Mouse (Mus musculus): Measurements from ENCODE around the gene Inpp4b. TPM values are rescaled to one million over a fixed set of nuclear protein-coding genes. Genes with fewer than 3 reads are reported as not detected.
"Not testable (repeated sequence)": the region's sequence is repeated elsewhere in the genome, so short reads cannot be mapped to it uniquely, and the experiment has no call there.

The Inpp4b gene
- polyA plus RNA-seq, 1 experiment: 0.41 TPM

DNA sequence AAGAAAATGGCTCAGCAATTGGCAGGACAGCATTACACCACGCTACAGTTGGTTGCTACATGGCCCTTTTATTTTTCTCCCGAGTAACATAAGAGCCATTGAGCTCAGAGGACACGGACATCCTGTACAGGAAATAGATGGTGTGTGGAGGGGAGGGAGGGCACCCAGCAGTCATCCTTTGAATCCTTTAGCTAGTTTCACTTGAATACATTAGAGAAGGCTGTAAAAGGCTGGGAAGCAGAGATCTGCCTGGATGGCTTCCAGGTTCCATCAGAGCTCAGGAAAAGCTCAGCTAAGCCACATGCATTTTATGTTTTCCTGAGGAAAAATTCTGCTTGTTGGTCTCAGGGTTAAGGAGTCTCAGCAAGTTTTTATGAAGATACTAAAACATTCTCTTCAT is 685.0 kb downstream of the Inpp4b start:
- Histone ChIP-seq H3K4me3 (ENCODE audit: low read depth, low read length) (no peak overlapping the region), H3K27me3 (ENCODE audit: control insufficient read depth, insufficient read depth, low read length) (no peaks in the 10 kb centered on the region), H3K4me1 (ENCODE audit: control insufficient read depth, insufficient read depth, insufficient read length, low read length) (no peaks in the 10 kb centered on the region), H3K27ac (ENCODE audit: insufficient read depth, low read depth, low read length) (no peak overlapping the region), H3K36me3 (ENCODE audit: control insufficient read depth, insufficient read depth, low read length) (no peaks in the 10 kb centered on the region)
- 55% methylated on average over 3 of the region's 3 CpGs for WGBS
- TF ChIP-seq CTCF (IDR thresholded peaks at IDR 0.05; ENCODE audit: extremely low read depth, insufficient read length, insufficient replicate concordance, low read depth, low read length): no peak
- TF ChIP-seq POLR2A (IDR thresholded peaks at IDR 0.05; ENCODE audit: low read depth, low read length): no peak

GRCm38 (mm10) chr8:82028896-82029295 is 686.5 kb downstream of the Inpp4b start:
- no peak for TF ChIP-seq CTCF (IDR thresholded peaks at IDR 0.05; ENCODE audit: extremely low read depth, insufficient read length, insufficient replicate concordance, low read depth, low read length)
- no peak for TF ChIP-seq POLR2A (IDR thresholded peaks at IDR 0.05; ENCODE audit: low read depth, low read length)
- 8% methylated on average over 1 of the region's 1 CpGs for WGBS
- H3K27me3 ChIP-seq (ENCODE audit: control insufficient read depth, insufficient read depth, low read length): no peaks in the 10 kb centered on the region

DNA sequence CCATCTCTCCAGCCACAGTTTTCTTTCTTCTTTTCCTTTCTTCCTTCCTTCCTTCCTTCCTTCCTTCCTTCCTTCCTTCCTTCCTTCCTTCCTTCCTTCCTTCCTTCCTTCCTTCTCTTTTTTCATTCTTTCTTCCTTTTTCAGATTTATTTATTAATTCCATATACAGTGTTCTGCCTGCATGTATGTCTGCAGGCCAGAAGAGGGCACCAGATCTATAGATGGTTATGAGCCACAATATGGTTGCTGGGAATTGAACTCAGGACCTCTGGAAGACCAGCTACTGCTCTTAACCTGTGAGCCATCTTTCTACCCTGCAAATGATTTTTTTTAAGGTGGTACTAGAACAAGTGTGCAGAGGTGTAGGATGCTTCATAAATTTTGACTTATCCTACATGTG is 689.7 kb downstream of the Inpp4b start:
- H3K4me3 ChIP-seq (ENCODE audit: low read depth, low read length); H3K36me3 ChIP-seq (ENCODE audit: control insufficient read depth, insufficient read depth, low read length): not testable (repeated sequence)

More at GRCm38 (mm10) chr8:82028896-82029295, 686.5 kb downstream of the Inpp4b start:
- Histone ChIP-seq H3K36me3 (ENCODE audit: control insufficient read depth, insufficient read depth, low read length) (no peaks in the 10 kb centered on the region), H3K4me1 (ENCODE audit: control insufficient read depth, insufficient read depth, insufficient read length, low read length) (no peaks in the 10 kb centered on the region), H3K4me3 (ENCODE audit: low read depth, low read length) (no peak overlapping the region), H3K27ac (ENCODE audit: insufficient read depth, low read depth, low read length) (no peak overlapping the region)

DNA sequence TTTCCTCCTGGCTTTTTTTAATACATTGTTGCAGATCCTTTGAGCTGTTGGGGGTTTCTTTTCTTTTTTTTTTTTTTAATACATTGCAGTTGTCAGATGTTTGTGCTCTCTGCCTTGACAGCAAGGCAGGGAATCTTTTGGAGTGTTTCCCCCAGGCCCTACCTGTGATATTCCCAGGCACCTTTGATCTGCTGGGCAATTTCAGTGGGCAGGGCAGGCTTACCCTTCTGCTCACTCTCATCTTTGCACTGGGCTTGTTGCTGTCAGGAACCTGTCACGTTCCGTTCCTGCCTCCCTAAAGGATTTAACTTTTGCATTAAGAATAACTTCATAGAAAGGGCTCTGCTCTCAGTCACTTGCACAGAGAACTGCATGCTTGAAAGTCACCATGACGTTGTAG is 711.7 kb downstream of the Inpp4b start:
- TF ChIP-seq CTCF (IDR thresholded peaks at IDR 0.05; ENCODE audit: extremely low read depth, insufficient read length, insufficient replicate concordance, low read depth, low read length) (no peak), POLR2A (IDR thresholded peaks at IDR 0.05; ENCODE audit: low read depth, low read length) (no peak)
- Histone ChIP-seq H3K27me3 (ENCODE audit: control insufficient read depth, insufficient read depth, low read length) (no peaks in the 10 kb centered on the region), H3K27ac (ENCODE audit: insufficient read depth, low read depth, low read length) (no peak overlapping the region), H3K36me3 (ENCODE audit: control insufficient read depth, insufficient read depth, low read length) (no peaks in the 10 kb centered on the region), H3K4me3 (ENCODE audit: low read depth, low read length) (no peak overlapping the region), H3K4me1 (ENCODE audit: control insufficient read depth, insufficient read depth, insufficient read length, low read length) (no peaks in the 10 kb centered on the region)
- whole genome bisulfite sequencing: 58% methylated on average over 3 of the region's 3 CpGs

More for the DNA sequence above, 689.7 kb downstream of the Inpp4b start:
- not testable (repeated sequence) for H3K27me3 ChIP-seq (ENCODE audit: control insufficient read depth, insufficient read depth, low read length); H3K27ac ChIP-seq (ENCODE audit: insufficient read depth, low read depth, low read length); H3K4me1 ChIP-seq (ENCODE audit: control insufficient read depth, insufficient read depth, insufficient read length, low read length)

- Histone ChIP-seq H3K27me3 (ENCODE audit: control insufficient read depth, insufficient read depth, low read length) (no peaks in the 10 kb centered on the region), H3K4me1 (ENCODE audit: control insufficient read depth, insufficient read depth, insufficient read length, low read length) (no peaks in the 10 kb centered on the region), H3K4me3 (ENCODE audit: low read depth, low read length) (no peak overlapping the region), H3K36me3 (ENCODE audit: control insufficient read depth, insufficient read depth, low read length) (no peaks in the 10 kb centered on the region), H3K27ac (ENCODE audit: insufficient read depth, low read depth, low read length) (no peak overlapping the region)
- TF ChIP-seq POLR2A (IDR thresholded peaks at IDR 0.05; ENCODE audit: low read depth, low read length) (no peak), CTCF (IDR thresholded peaks at IDR 0.05; ENCODE audit: extremely low read depth, insufficient read length, insufficient replicate concordance, low read depth, low read length) (no peak)
- WGBS: 73% methylated on average over 3 of the region's 3 CpGs
These were observed 725.3 kb downstream of the Inpp4b start for GRCm38 (mm10) chr8:82067619-82068018.

DNA sequence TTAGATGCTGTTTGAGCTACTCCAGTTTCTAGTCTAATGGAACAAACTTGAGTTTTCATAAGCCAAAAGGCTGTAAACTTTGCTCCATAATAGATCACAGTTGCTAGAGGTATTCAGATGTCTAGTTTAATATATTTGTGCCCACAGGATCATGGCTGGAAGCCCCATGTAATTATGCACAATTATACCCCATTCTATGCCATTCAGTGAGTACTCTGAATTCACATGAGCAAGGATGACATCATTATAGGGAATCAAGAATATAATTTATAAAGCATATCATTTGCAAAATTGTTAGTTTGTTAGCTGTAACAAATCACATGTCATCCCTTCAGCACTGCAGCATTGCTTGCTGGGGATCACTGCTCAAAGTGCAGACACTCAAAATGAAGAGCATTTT is 736.9 kb downstream of the Inpp4b start:
- Histone ChIP-seq H3K4me3 (ENCODE audit: low read depth, low read length) (no peak overlapping the region), H3K4me1 (ENCODE audit: control insufficient read depth, insufficient read depth, insufficient read length, low read length) (no peaks in the 10 kb centered on the region), H3K36me3 (ENCODE audit: control insufficient read depth, insufficient read depth, low read length) (no peaks in the 10 kb centered on the region), H3K27ac (ENCODE audit: insufficient read depth, low read depth, low read length) (no peak overlapping the region), H3K27me3 (ENCODE audit: control insufficient read depth, insufficient read depth, low read length) (no peaks in the 10 kb centered on the region)
- TF ChIP-seq POLR2A (IDR thresholded peaks at IDR 0.05; ENCODE audit: low read depth, low read length): no peak
- TF ChIP-seq CTCF (IDR thresholded peaks at IDR 0.05; ENCODE audit: extremely low read depth, insufficient read length, insufficient replicate concordance, low read depth, low read length): no peak

DNA sequence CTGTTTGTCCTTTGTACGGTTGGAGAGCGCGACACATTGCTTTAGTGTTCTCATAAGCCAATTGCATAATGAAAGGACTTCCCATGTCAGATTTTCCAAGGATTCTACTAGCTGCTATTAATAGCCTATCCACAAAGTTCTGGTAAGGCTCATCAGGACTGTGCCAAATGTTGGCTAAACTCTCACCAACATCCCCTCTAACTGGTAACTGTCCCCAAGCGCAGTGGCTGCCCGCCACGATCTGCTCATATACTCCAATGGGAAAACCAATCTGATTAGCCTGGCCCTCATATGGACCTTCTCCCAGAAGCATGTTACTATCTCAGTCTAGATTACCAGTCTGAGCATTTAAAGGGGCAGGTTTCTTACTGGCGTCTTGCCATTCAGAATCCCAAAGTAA is 744.3 kb downstream of the Inpp4b start:
- not testable (repeated sequence) for H3K36me3 ChIP-seq (ENCODE audit: control insufficient read depth, insufficient read depth, low read length); H3K4me1 ChIP-seq (ENCODE audit: control insufficient read depth, insufficient read depth, insufficient read length, low read length); H3K27ac ChIP-seq (ENCODE audit: insufficient read depth, low read depth, low read length); H3K4me3 ChIP-seq (ENCODE audit: low read depth, low read length); H3K27me3 ChIP-seq (ENCODE audit: control insufficient read depth, insufficient read depth, low read length)
- 96% methylated on average over 7 of the region's 7 CpGs for WGBS

DNA sequence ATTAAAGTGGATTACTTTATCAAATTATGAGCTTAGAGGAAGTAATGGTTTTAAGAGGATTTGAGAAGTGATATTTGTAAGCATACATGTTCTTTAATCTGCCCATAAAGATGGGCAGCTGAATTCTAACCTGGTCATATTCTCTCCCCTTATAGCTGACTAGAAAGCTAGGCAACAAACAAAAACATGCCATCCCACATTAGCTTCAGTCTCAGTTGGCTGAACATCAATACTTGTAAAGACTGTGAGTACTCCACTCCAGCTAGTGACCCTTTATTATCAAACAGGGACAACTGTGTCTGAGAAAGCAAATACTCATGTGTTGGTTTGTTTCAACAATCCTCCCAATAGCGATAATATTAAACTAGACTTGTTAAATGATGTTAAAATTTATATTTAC is 748.5 kb downstream of the Inpp4b start:
- no peak overlapping the region for H3K4me3 ChIP-seq (ENCODE audit: low read depth, low read length)
- H3K36me3 ChIP-seq (ENCODE audit: control insufficient read depth, insufficient read depth, low read length): no peaks in the 10 kb centered on the region
- no peak overlapping the region for H3K27ac ChIP-seq (ENCODE audit: insufficient read depth, low read depth, low read length)
- WGBS: 77% methylated on average over 1 of the region's 1 CpGs
- H3K27me3 ChIP-seq (ENCODE audit: control insufficient read depth, insufficient read depth, low read length): no peaks in the 10 kb centered on the region
- H3K4me1 ChIP-seq (ENCODE audit: control insufficient read depth, insufficient read depth, insufficient read length, low read length): no peaks in the 10 kb centered on the region
- TF ChIP-seq CTCF (IDR thresholded peaks at IDR 0.05; ENCODE audit: extremely low read depth, insufficient read length, insufficient replicate concordance, low read depth, low read length) (no peak), POLR2A (IDR thresholded peaks at IDR 0.05; ENCODE audit: low read depth, low read length) (no peak)

All from small intestine, adult 2 months (tissue).